Mouse (Mus musculus): ENCODE measurements around the gene Angptl7.

Angptl7 gene

DNA sequence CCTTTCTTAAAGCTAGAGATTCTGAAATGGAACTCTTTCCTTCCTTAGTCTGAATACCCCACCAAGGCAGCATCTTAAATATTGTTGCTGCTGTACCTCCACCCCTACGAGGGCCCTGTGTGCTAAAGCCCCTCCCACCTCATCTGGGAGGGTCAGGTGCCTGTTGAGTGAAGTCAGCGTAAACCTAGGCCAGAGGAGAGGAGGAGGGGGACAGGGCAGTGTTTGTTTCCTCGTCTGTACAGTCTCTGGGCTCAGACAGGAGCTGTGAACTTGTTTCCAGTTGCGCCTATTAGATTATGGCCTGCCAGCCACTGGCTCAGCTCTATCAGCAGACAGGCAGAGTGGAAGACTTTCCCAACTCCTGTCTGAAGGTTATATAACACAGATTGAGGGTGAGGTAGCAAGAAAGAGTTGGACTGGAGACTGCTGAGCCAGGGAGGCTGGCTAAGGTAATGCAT is at the start of gene Angptl7:
Gene Angptl7 (minus strand): TSS at position 51 of the 458 bp plus-strand sequence.
- no peak for DNase-seq (ENCODE audit: low spot score in 2 of 2)

DNA sequence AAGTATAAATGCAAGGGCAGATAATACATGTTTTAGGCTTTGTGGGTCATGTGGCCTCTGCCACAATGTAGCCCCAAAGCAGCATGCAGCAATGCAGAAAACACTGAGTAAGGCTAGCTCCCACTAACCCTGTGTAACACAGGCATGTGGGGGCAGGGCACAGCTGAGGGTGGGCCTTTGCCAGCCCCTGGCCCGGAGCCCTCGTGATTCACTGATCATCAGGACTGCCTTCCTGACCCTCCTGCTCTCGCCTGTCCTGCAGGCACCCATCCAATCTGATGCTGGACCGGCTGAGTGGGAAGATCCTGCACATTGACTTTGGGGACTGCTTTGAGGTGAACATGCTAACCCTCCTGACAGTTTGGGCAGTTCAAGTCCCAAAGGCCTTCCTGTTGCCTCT is 48.8 kb upstream of the Angptl7 start:
- DNase-seq (ENCODE audit: low spot score in 2 of 2), result no peak

DNA sequence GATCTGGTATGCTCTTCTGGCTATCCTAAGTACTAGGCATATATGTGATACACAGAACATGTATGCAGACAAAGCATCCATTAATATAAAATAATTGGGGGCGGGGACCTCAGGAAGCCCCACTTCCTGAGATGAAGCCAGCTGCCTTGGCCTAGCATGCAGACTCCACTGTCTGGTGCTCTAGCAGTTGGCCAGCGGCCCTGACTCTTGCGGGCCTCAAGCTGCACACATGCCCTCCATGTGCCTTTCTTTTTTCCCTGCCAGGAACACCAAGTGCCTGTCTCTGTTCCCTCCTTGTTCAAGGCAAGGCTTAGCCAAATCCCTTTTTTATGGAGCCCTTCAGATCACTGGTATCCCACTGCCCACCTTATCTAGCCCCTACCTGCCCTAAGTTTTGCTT is 35.6 kb upstream of the Angptl7 start:
- no peak for DNase-seq (ENCODE audit: low spot score in 2 of 2)

DNA sequence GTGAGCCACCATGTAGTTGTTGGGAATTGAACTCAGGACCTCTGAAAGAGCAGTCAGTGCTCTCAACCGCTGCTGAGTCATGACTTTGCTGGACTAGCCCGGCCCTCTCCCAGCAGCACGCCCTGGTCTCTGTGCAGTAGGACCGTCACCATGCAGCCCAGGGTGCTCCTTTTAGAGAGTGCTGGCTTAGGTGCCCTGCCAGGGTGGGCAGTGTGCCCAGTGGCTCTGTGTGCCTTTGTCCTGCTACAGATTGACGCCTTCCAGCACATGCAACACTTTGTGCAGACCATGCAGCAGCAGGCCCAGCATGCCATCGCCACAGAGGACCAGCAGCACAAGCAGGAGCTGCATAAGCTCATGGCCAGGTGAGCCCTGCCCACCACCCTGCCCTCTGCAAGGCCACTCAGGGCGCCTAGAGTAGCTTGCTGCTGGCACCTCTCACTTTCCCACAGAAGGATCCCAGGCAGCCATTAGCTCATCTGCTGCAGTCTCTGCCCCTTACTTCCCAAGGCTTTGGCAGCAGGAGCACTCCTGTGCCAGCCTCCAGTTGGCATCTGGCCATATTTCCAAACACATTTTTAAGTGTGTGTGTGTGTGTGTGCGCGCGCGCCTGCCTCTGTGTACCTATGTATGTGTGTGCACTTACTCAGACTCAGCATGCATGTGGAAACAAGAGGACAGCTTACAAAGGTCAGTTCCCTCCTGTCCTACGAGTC is 33.5 kb upstream of the Angptl7 start:
- peak in 1 of 2 experiments; percentile 32 for DNase-seq (ENCODE audit: low spot score in 2 of 2)

DNA sequence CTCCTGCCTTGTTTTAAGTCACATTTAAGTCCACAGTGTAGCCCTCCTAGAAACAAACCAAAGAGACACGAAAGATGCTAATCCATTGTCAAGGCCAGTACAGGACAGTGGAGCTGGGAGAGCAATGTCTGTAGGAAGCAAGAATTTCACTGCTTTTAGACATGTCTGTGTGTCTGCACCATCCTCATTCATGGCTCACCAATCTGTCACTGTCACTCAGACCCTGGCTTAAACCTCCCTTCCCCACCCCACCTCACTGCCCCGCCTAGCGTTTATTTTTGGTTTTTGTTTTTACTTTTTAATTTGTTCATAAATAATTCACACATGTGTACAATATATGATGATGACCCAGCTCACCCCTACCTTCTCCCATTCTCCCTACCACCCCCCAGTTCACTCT is 32.3 kb upstream of the Angptl7 start:
- DNase-seq (ENCODE audit: low spot score in 2 of 2), result no peak

DNA sequence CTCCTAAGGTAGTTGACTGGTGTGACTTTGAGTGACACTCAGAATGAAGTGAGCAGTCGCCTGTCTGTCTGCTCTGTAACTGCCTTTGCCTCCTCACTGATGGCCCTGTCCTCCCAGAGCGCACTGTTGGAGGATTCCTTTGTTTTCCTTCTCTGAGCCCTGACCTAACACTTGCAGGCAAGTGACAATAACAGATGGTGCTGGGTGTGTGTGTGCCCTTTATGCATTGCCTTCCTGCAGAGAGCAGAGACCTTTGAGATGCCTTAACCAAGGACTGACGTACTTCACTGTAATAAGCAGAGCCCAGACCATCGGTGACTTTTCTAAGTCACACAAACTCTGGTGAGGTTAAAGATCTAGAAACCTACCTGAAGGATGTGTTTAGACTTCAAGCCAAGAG is 31.1 kb upstream of the Angptl7 start:
- DNase-seq (ENCODE audit: low spot score in 2 of 2), result no peak

DNA sequence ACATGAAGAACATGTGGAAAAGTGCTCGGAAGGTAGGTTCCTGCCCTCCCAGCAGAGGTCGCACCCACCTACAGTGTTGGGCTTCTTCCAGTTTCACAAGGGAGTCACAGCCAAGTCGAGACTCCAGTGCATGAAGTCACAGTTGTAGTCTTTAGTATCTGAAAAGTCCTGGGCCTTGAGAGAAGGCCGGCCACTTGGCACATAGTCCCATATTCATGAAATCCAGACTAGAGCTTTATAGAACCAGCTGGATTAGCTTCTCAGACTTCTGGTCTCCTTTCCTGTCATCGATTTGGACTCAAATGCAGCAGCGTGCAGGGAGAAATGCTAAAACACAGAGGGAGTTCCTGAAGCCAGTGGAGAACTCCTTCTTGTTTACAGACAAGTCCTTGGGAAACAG is 30.5 kb upstream of the Angptl7 start:
- DNase-seq (ENCODE audit: low spot score in 2 of 2), result no peak

DNA sequence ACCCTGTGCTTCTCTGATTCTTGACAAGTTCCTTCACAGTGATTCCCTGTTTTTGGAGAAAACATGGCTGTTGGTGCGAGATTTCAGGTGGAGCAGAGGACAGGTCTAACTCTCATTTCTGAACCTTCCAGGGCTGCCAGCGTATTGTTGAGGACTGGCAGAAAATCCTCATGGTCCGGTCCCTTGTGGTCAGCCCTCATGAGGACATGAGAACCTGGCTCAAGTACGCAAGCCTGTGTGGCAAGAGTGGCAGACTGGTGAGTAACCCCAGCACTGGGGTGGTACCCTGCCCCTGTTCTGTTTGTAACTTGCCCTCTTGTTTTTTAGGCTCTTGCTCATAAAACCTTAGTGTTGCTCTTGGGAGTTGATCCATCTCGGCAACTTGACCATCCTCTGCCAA is 30.1 kb upstream of the Angptl7 start:
- DNase-seq (ENCODE audit: low spot score in 2 of 2), result no peak

DNA sequence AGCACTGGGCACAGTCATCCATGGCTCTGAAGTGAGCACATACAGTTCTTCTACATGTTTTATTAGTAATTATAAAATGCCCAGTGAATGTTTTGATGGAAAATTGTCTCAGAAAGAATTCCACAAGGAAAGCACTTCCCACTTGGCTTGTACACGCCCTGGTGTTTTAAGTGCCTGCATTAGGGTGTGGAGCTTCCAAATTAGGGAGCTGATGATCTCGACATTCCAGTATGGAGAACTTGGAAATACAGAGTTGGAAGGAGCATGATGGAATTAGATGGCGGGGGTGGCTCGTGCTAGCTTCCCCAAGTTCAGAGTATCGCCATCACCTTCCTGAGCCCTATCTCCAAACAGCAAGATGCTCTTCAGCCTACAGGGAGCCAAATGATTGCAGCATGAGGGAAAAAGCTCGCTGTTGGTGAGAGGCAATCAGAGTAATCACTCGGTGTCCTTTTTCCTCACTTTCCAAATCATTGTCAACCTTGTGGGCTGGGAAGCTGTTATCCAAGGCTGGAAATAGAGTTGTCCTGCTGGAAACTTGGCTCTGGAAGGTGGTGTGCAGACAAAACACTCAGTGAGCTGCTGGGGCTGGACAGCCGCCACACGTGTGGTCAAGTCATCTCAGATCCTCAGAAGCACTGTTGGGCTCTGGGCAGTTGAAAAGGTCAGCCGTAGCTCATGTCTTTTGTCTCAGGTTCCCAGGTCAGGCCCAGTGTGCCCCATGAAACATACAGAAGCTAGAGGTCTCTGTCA is 27.1 kb upstream of the Angptl7 start:
- DNase-seq (ENCODE audit: low spot score in 2 of 2), result no peak

DNA sequence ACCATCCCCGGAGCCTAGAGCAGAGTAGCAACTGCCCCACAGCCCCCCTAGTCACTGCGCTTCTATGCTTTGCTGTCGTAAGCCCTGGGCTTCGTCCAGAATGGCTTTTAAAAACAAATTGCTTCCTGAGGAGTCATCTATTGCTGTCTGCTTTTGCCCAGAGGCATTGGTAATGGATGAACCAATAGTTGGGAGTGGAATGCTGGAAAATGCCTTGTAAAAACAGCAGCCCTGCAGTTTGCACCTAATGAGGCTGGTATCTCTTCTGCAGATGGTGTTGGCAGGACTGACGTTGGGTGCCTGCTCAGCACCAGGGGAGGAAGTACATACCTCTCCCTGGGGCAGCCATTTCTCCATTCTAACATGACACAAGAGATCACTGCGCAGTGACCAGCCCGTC is 23.3 kb upstream of the Angptl7 start:
- DNase-seq (ENCODE audit: low spot score in 2 of 2), result no peak

DNA sequence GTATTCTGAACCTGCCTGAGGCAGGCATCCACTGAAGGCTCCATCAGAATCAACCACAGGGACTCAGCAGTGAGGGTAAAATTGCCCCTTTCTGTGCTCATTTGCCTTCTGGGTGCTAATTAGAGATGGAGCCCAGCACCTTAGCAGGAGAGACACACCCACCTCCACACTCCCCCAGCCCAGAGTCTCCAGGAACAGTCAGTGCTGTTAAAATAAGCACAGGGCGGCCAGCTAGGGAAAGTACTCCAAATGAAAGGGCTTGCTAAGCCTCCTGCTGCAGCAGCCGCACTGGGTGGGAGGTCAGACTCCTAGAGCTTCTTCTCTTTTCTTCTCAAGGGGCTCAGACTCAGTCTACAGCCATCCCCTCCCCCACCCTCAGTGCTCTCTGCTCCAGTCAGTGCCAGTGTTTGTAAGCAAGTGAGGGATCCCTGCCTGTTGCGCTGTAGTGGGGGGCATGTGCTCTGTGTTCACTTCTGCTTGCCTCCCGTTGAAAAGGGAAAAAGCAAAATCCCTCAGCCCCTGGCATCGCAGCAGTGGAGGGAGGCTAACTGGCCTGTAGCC is 18.1 kb upstream of the Angptl7 start:
- no peak for DNase-seq (ENCODE audit: low spot score in 2 of 2)

DNA sequence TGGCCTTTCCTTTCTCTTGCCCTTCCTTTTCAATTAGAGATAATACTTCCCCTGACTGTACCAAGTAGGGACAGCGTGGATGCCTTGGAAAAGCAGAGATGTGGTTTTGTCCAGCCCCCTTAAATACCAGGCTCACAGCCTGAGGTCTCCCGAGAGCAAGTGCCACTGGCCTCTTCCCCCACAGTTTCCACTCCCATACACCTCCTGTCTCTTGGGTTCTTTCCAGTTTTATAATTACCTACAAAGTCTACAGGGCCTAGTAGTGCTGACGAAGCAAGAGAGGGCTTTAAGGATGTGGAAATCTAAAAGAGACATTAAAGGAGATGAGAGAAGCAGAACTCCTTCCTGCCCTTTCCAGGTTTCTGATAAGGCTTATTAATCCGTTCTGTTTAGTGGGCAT is 17.5 kb upstream of the Angptl7 start:
- DNase-seq (ENCODE audit: low spot score in 2 of 2), result no peak

DNA sequence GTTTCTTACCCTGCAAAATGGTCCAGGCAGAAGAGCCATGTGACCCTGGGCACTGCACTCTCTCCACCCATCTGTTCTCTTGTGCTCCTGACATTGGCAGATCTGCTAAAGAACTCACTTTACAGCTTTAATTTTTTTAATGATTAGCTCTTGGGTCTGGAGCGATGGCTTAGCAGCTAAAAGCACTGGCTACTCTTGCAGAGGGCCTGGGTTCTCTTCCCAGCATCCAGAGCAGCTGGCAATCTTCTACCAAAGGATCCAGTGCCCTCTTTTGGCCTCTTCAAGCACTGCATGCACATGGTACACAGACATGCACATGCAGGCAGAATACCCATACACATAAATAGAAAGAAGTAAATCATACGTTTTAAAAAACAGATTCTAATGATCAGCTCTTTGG is 15.1 kb upstream of the Angptl7 start:
- DNase-seq (ENCODE audit: low spot score in 2 of 2), result no peak

DNA sequence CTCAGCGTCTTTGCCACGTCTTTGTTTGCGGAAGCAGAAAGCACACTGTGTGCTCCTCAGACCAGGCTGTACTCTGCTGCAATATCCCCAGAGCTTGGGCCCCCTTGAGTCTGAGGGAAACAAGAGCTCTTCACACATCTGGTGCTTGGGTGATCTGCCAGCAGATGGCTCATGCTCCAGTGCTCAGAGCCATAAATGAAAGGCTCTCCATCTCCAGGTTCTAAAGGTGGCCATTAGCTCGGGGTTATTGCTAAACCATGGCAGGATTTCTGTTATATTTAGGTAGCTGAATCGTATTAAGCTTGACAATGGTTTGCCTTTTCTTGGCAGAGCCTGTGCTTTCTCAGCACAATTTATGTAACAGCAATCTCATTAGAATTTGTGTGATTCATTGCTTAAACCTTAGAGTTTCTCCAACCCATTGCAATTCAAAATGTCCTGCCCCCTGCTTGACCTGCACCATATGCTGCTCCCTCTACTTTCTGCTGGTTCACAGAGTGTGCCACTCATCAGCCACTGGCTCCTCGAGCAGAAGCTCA is 12.8 kb upstream of the Angptl7 start:
- DNase-seq (ENCODE audit: low spot score in 2 of 2), result peak in 1 of 2 experiments; percentile 44

DNA sequence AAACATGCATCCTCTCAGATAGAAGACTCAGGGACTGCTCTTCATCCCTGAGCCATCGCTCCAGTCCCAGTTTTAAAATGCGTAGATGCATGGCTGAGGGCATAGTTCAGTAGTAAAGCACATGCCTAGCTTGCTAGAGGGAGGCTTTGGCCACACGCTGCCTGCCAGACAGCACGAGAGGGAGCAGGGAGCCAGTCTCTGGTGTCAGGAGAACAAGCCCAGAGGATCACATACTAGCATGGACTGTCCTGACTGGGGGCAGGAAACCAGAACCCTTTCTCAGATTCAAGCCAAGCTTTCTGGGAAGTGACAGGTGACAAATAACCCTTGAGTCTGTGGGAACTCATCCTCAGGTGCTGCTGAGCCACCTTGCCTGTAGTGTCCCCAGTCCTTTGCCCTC is 11.1 kb upstream of the Angptl7 start:
- no peak for DNase-seq (ENCODE audit: low spot score in 2 of 2)

DNA sequence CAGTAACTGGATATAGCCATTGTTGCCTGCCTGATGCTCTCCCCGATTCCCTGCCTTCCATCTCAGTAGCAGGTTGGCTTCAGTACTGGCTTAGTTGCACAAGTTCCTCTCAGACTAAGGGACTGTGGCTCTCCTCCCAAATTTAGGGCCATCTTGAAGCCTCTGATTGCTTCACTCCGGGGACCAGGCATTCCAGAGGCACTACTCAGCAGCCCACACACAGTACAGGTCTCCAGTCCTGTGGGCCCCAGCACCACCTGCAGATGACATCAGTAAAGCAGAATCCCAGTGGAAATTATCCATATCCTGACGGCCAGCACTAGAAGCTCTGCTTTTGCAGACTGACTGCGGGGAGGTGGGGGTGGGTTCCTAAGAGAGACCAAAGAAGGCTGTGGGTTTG is 10.4 kb upstream of the Angptl7 start:
- DNase-seq (ENCODE audit: low spot score in 2 of 2), result no peak

DNA sequence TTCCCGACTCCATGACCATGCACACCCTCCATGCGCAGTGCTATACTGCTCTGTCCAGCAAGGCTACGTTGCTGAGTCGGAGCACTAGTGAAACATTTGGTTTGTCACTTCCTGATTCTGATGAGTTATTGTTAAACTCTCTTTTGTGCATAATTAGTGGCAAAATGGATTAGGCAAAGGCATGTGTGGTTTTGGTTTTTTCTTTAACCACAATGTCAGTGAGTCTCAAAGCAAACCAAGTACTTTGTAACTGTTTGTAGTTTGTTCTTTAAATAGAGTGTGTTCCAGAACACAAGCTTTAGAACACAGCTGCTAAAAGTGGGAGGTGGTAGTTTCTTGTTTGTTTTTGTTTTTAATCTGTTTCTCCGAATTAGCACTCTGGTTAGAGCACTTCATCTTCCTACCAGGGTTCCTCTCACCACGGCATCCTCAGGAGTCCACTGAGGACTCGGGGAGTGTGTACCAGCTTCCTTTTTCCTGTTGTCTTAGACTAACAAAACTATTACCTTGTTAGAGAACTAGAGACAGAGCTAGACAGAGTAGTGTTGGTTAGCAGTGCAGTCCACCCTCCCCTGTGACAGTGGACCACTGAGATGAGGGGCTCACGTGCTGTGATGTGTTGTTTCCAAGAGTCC is 9.3 kb upstream of the Angptl7 start:
- DNase-seq (ENCODE audit: low spot score in 2 of 2), result no peak

DNA sequence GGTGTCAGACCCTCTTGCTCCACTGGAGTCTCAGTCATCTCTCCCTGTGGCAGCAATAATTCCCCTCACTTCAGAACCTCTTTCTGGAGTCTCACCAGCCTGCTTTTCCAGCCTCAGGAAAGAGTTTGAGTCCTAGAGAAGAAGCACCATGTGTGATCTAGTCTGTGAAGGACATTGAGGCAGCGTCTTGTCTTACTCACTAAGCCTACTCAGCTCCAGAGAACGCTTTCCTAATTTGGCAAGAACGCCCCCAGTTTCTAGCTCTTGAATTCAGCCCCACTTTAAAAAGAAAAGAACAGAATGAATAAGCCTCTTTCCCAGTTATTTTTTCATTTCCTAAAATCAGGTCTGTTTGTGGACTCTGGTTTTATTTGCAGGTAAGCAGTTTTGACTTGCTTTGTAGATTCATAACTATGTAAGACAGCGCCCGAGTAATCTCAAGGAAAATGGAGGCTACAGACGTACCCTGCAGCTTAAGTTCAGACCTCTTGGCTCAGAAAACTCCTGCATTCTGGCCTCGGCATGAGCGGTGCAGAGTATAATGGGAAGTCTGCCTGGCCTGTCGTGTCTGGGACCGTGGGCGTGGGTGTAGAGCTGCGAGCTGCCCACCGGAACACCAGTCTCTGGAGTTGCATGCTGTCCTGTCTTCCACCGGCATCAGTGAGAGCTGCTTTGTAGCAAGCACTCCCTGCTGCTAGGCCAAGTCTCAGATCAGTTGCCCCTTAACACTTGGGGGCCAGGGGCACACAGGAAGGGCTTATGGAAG is 8.0 kb upstream of the Angptl7 start:
- peak; percentile 47 to 78 for DNase-seq (ENCODE audit: low spot score in 2 of 2)

DNA sequence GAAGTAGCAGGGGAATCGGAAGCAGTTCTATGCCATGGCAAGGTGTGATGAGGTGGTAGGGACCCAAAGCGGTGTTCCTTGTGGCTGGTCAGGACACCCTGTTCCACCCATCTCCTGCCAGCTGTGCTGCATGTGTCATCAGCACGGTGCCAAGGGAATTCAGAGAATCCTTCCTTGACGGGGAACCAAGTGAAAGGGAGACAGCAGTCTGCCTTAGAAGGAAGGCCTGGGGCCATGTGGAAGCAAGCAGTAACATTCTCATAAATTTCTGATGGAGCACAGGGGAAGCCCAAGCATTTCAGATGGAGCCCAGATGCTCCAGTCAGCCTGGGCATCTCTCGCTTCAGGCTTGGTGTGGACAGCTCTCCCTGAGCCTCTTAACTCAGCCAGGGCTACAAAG is 7.3 kb upstream of the Angptl7 start:
- no peak for DNase-seq (ENCODE audit: low spot score in 2 of 2)

DNA sequence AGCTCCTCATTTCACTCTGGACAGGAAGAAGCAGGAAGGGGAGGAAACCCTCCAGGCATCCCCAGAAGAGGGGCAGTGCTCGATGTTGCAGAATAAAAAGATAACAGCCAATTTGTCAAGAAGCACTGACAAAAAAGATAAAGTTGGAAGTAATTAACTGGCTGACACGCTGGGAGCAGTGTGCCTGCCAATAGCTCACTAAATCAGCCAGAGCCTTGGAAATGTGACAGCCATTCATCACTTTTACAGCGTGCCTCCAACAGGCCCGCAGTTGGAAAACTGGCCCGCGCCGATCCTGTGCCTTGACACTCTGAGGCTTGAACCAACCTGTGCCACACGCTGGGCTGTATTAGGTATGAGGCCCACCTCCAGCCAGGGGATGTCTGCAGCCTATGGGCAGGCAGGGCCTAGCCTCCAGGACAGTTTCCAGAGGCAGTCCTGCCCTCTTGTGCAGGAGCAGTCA is 4.3 kb upstream of the Angptl7 start:
- DNase-seq (ENCODE audit: low spot score in 2 of 2), result peak in 1 of 2 experiments; percentile 37

Measured in right cerebral cortex, postnatal 36 days (tissue).